Mouse (Mus musculus) erythroblast, embryonic 14.5 days (primary cell): Measurements from ENCODE around the gene Kmt2e. TPM values are rescaled to one million over a fixed set of nuclear protein-coding genes. Genes with fewer than 3 reads are reported as not detected.

Experiments
- H3K27me3 ChIP-seq: 2 replicates; pipeline ENCODE4 v1.6.1; 2012; ENCODE audit warnings: inconsistent platforms; ENCODE audit not compliant: control insufficient read depth
- H3K36me3 ChIP-seq: 2 replicates; pipeline ENCODE4 v1.6.1; 2012; ENCODE audit warnings: mild to moderate bottlenecking, inconsistent platforms; ENCODE audit not compliant: control insufficient read depth
- H3K4me1 ChIP-seq: 2 replicates; pipeline ENCODE4 v1.6.1; 2012; ENCODE audit warnings: inconsistent platforms; ENCODE audit not compliant: control insufficient read depth
- H3K4me3 ChIP-seq: replicated peaks from 2 replicates; pipeline ENCODE3; 2012; ENCODE audit warnings: moderate library complexity, mild to moderate bottlenecking, inconsistent platforms
- H3K9me3 ChIP-seq: 2 replicates; pipeline ENCODE4 v1.6.1; 2012; ENCODE audit warnings: low read length, inconsistent platforms, mixed read lengths; ENCODE audit not compliant: control insufficient read depth
- GATA1 ChIP-seq: IDR thresholded peaks from 2 replicates; pipeline ENCODE4 v1.6.1; 2012; ENCODE audit warnings: low read length, inconsistent platforms, mixed read lengths
- TAL1 ChIP-seq: IDR thresholded peaks from 3 replicates; pipeline ENCODE4 v1.6.1; 2012; ENCODE audit warnings: low read length, inconsistent platforms, mixed read lengths
- polyA plus RNA-seq: library from polyadenylated mRNA; stranded (reverse); fragments of >175 nt; gene quantifications from 2 replicates; pipeline ENCODE4 v1.2.3, GENCODE M21; 2012

The Kmt2e gene
- polyA plus RNA-seq, 1 experiment: 1.4 TPM

GRCm38 (mm10) chr5:23483811-23484210 is 49.6 kb downstream of the Kmt2e start:
- no peaks in the 10 kb centered on the region for H3K9me3 ChIP-seq
- no peaks in the 10 kb centered on the region for H3K4me1 ChIP-seq
- H3K36me3 ChIP-seq: peaks cover 98% of the 10 kb centered on the region
- H3K4me3 ChIP-seq: no peak overlapping the region
- no peak for TF ChIP-seq TAL1
- H3K27me3 ChIP-seq: no peaks in the 10 kb centered on the region

GRCm38 (mm10) chr5:23489231-23489630 is 55.0 kb downstream of the Kmt2e start:
- Histone ChIP-seq H3K36me3 (peaks cover 97% of the 10 kb centered on the region), H3K4me1 (no peaks in the 10 kb centered on the region), H3K4me3 (no peak overlapping the region), H3K9me3 (no peaks in the 10 kb centered on the region), H3K27me3 (no peaks in the 10 kb centered on the region)
- TF ChIP-seq TAL1 (no peak), GATA1 (no peak)

- H3K4me1 ChIP-seq: no peaks in the 10 kb centered on the region
- TF ChIP-seq TAL1 (no peak), GATA1 (no peak)
- peaks cover 94% of the 10 kb centered on the region for H3K36me3 ChIP-seq
- no peaks in the 10 kb centered on the region for H3K27me3 ChIP-seq
- no peak overlapping the region for H3K4me3 ChIP-seq
- no peaks in the 10 kb centered on the region for H3K9me3 ChIP-seq
Measured at GRCm38 (mm10) chr5:23490797-23491196, 56.6 kb downstream of the Kmt2e start.

GRCm38 (mm10) chr5:23496396-23496795 is 62.2 kb downstream of the Kmt2e start:
- Histone ChIP-seq H3K36me3 (peaks cover 95% of the 10 kb centered on the region), H3K4me1 (no peaks in the 10 kb centered on the region), H3K4me3 (no peak overlapping the region), H3K9me3 (no peaks in the 10 kb centered on the region), H3K27me3 (no peaks in the 10 kb centered on the region)
- TF ChIP-seq TAL1: no peak
- TF ChIP-seq GATA1: no peak

DNA sequence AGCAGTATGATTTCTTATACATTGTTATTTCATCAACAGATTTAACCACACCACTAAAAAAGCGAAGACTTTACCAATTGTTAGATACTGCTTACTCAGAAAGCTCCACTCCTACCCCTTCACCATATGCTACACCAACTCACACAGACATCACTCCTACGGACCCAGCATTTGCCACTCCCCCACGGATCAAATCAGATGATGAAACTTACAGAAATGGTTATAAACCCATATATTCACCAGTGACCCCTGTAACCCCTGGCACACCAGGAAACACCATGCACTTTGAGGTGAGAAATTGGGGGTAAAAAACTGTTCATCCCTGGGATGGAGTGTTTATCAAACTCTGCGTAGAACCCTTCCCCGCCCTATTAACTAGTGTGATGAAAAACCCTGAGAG is 62.7 kb downstream of the Kmt2e start:
- Histone ChIP-seq H3K4me3 (no peak overlapping the region), H3K36me3 (peaks cover 95% of the 10 kb centered on the region), H3K4me1 (no peaks in the 10 kb centered on the region), H3K9me3 (no peaks in the 10 kb centered on the region), H3K27me3 (no peaks in the 10 kb centered on the region)
- TF ChIP-seq GATA1: no peak
- TF ChIP-seq TAL1: no peak

GRCm38 (mm10) chr5:23497920-23498319 is 63.7 kb downstream of the Kmt2e start:
- no peaks in the 10 kb centered on the region for H3K27me3 ChIP-seq

GRCm38 (mm10) chr5:23499257-23499656 is 65.0 kb downstream of the Kmt2e start:
- Histone ChIP-seq H3K4me1 (no peaks in the 10 kb centered on the region), H3K36me3 (peaks cover 96% of the 10 kb centered on the region), H3K9me3 (no peaks in the 10 kb centered on the region), H3K27me3 (no peaks in the 10 kb centered on the region), H3K4me3 (no peak overlapping the region)
- TF ChIP-seq GATA1 (no peak), TAL1 (no peak)

More at GRCm38 (mm10) chr5:23497920-23498319, 63.7 kb downstream of the Kmt2e start:
- no peaks in the 10 kb centered on the region for H3K4me1 ChIP-seq
- H3K4me3 ChIP-seq: no peak overlapping the region
- TF ChIP-seq TAL1 (no peak), GATA1 (no peak)
- H3K9me3 ChIP-seq: no peaks in the 10 kb centered on the region
- H3K36me3 ChIP-seq: peaks cover 95% of the 10 kb centered on the region

DNA sequence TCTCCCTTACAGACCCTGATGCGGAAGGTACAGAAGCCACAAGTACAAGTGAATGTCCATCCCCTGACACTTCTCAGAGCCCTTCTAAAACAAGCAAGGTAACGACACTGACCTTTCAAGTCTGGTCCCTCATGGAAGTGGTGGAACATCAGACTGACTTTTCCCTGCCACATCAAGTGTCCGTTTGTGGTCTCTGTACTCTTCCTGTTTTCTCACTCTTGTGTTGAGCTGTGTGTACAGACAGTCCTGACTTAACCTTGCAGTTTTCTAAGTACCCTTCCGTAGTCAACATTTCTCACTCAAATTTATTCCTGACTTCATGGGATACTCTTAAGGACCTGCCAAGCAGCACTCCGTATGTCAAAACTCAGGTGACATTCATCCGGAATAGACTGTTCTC is 66.5 kb downstream of the Kmt2e start:
- H3K4me3 ChIP-seq: no peak overlapping the region
- TF ChIP-seq GATA1 (no peak), TAL1 (no peak)
- peaks cover 98% of the 10 kb centered on the region for H3K36me3 ChIP-seq
- H3K9me3 ChIP-seq: no peaks in the 10 kb centered on the region
- H3K27me3 ChIP-seq: no peaks in the 10 kb centered on the region
- H3K4me1 ChIP-seq: no peaks in the 10 kb centered on the region

DNA sequence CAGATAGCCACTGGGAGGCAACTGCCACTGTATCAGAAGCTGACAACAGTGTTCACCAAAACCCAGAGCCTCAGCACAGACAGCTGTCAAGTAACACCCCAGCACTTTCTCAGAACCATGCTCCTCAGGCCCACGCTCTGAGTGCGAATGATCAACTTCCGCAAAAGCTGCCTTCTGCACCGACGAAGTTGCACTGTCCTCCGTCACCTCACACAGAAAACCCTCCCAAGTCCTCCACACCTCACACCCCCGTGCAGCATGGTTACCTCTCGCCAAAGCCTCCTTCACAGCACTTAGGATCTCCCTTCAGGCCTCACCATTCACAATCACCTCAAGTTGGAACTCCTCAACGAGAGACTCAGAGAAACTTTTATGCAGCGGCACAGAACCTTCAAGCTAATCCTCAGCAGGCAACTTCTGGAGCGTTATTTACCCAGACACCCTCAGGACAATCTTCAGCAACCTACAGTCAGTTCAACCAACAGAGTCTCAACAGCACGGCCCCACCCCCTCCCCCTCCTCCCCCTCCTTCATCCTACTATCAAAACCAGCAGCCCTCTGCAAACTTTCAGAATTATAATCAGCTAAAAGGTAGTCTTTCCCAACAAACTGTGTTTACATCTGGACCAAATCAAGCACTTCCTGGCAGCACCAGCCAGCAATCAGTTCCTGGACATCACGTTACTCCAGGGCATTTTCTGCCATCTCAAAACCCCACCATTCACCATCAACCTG is 67.5 kb downstream of the Kmt2e start:
- H3K4me3 ChIP-seq: no peak overlapping the region
- H3K4me1 ChIP-seq: no peaks in the 10 kb centered on the region
- no peaks in the 10 kb centered on the region for H3K9me3 ChIP-seq
- H3K36me3 ChIP-seq: peaks cover 88% of the 10 kb centered on the region
- TF ChIP-seq TAL1 (no peak), GATA1 (no peak)
- no peaks in the 10 kb centered on the region for H3K27me3 ChIP-seq

GRCm38 (mm10) chr5:23502317-23502937 is 68.2 kb downstream of the Kmt2e start:
- Histone ChIP-seq H3K4me3 (no peak overlapping the region), H3K4me1 (no peaks in the 10 kb centered on the region), H3K27me3 (no peaks in the 10 kb centered on the region), H3K36me3 (peaks cover 82% of the 10 kb centered on the region), H3K9me3 (no peaks in the 10 kb centered on the region)
- TF ChIP-seq TAL1 (no peak), GATA1 (no peak)
